Mouse (Mus musculus): ENCODE data around the gene Map4. TPM values are rescaled to one million over a fixed set of nuclear protein-coding genes. Genes with fewer than 3 reads are reported as not detected.

The Map4 gene
- total RNA-seq (2021): 100 to 1,000 TPM; 418 to 437 TPM
- long read RNA-seq, experiment 1, full-length matches to known transcripts: 4 of 259 reads
- long read RNA-seq, experiment 1, partial matches to known transcripts: 19 of 259 reads
- long read RNA-seq, experiment 1, other reads (novel, unspliced or antisense): 236 of 259 reads
- long read RNA-seq, experiment 2, partial matches to known transcripts: 28 of 260 reads
- long read RNA-seq, experiment 2, other reads (novel, unspliced or antisense): 230 of 260 reads

DNA sequence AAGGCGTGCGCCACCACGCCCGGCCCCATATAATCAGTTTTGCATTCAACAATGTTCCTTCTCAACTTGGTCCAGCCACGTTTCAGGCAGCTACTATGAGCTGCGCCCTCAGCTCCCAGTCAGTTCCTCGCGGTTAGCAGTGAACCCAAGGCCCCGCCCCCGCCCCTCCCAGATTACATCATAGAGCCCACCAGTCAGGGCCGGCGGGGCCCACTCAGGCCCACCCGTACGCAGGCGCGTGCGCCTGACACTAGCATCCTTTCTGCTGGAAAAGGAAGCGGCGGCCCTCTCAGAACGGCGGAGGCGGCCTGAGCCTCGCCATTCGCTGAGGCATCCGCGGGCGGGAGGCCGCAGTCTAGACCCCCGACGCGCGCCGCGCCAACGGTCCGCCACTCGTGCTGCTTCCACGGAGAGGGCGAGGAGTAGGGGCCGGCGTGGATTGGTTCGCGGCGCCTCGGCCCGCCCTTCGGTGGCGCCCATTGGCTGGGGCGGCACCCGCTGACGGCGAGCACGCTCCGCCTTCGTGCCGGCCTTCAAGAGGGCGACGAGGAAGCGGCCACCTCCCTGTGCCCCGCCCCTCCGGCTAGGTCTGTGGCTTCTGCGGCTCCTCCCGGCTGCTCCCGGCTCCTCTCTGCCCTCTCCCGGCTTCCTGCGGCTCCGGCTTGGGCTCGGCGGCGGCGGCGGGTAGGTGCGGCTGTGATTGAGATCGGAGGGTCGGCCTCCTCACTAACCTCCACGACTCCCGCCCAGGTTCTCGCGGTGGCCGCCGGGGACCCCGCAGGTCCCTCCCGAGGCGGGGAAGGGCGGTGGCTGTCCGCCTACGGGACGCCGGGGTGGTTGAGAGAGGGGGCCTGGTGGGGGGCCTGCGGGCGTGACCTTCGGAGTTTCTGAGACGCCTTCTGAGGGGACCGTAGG, at the start of gene Map4:
Gene Map4 (plus strand): TSS at position 204 of the 915 bp plus-strand sequence.
- DNase-seq: peak; percentile 95 to 97
- intact Hi-C loops (cut with DNase I): loop anchor here (2.0 kb wide), 1 partner anchor 37 kb away; no protein-coding TSS in a partner anchor

DNA sequence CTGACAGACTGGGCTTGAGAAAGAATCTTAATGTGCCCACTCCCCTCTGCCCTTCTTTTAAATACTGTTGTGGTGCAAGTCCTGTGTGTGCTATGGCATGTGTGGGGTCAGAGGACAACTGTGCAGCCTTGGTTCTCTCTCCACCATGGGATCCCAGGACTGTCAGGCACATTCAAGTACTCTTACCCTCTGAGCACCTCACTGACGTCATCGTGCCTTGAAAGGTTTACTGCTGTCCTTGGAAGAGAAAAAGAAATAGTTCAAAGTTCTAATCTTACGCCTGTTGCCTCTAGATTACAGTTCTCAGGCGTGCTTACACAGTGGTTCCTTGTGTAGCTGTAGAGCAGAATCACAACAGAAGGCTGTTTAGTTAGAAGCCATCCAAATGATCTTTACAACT, 45.0 kb upstream of the Map4 start:
- intact Hi-C loops (cut with DNase I): no loop called here
- DNase-seq: no peak

DNA sequence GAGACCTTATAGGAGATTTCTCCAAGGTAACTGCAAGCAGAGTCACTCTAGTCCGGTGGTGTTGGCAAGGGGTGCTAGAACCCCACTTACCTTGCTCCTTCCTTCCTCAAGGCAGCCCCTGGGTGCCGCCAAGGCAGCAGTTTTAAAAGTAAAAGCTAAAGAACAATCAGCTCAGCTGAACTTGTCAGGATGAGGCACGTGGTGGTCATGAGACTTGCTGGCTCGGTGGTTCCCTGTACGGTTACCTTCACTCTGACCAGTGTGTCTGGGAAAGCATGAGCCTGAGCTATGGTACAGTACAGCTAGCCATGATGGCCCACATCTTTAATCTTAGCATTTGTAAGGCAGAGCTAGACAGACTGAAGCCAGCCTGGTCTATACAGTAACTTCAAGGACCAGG, 43.9 kb upstream of the Map4 start:
- intact Hi-C loops (cut with DNase I): no loop called here

DNA sequence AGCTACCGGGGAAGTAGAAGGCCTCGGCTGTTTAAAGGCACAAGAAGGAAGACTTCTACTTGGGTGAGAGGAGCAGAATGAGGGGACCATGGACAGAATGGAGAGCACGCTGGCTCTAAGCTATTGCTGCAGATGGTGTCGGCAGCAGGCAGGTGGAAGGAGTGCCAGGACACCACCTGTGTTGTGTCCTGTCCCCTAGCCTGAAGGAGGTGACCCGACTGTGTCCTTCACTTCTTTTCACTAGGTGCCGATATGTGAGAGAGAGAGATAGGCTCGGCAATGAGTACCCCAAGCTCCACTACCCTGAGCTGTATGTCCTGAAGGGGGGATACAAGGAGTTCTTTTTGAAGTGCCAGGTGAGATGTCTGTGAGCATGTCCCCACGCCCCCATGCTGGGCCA, 39.8 kb upstream of the Map4 start:
- intact Hi-C loops (cut with DNase I): loop anchor here (10.0 kb wide), 2 partner anchors 93 to 403 kb away; no protein-coding TSS in a partner anchor
- no peak for DNase-seq

More for the DNA sequence above, 43.9 kb upstream of the Map4 start:
- no peak for DNase-seq

DNA sequence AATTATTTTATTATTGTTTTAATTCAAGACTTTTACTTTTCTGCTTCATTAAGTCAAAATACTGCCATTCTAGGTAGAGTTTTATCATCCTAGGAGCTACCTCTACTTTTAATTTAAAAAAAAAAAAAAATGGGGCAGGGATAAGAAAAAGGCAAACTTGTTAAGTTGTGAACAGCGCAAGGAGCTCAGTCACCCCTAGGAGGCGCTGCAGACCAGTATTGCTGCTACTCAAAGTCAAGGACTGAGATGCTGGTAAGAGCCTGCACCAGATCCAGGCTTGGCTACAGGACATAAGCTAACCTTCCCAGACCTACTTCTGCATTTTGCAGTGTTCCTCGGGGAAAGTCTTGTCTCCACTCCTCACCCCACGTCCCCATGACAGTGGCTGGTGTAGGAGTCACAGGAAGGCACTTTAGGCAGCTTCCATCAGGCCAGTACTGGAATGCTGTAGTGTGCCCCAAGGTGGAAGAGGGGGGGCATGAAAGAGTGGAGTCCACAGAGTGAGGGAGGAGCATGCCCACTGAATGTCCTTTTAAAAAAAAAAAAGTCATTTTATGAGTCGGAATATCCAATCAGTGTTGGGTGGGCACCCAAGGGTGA, 38.5 kb upstream of the Map4 start:
- intact Hi-C loops (cut with DNase I): loop anchor here (2.0 to 10.0 kb wide), 4 partner anchors 92 to 402 kb away; no protein-coding TSS in a partner anchor
- peak; percentile 77 to 84 for DNase-seq

DNA sequence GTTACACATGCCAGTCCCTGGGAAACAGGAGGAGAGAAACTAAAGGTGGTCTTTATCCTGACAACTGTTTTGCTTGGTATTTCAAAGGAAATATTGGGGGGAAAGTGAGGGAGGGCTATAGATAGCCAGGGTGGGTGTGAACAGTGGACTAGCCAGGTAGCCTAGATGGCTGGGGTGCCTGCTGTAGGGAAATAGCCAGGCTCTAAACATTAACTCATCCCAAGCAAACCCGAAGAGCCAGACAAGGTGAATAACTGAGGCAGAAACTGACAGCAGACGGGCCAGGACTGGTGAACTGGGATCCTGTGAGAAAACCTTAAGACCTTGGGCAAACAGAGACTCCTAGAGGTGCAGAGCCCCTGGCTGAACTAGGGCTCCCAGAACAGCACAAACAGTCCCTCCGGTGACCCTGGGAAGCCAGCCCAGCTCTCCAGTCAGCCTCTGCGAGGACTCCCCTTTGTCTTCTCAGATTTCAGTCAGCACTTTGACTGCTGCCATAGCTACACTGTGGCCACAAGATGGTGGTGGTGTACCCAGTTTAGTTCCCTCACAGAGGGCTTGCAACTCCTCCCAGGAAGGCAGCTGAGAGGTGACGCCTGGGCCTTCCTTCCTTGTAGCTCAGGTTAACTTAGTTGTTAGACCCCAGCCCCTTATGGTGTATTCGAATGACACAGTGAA, 36.7 kb upstream of the Map4 start:
- DNase-seq: peak; percentile 45 to 70
- intact Hi-C loops (cut with DNase I): loop anchor here (2.0 to 10.0 kb wide), 3 partner anchors 38 to 400 kb away; no protein-coding TSS in a partner anchor

DNA sequence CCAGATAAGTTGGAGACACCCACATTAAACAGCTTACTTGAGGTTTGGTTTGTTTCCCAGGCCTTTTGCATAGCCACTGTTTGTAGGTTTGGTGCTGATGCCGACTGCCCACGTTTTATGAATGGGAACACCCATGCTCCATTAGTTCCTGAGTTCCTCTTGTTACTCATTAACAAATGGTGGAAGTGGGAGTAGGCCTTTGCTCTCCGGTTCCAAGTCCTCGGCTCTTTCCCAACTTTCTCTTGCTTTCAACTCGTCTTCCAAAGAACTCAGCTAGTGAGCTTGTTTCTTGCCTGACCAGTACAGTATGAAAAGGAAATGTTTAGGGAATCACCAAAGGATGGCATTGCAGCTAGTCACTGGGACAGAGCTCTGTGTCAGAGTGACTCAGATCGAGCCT, 35.7 kb upstream of the Map4 start:
- intact Hi-C loops (cut with DNase I): loop anchor here (2.0 to 10.0 kb wide), 3 partner anchors 37 to 399 kb away; no protein-coding TSS in a partner anchor
- DNase-seq: no peak

DNA sequence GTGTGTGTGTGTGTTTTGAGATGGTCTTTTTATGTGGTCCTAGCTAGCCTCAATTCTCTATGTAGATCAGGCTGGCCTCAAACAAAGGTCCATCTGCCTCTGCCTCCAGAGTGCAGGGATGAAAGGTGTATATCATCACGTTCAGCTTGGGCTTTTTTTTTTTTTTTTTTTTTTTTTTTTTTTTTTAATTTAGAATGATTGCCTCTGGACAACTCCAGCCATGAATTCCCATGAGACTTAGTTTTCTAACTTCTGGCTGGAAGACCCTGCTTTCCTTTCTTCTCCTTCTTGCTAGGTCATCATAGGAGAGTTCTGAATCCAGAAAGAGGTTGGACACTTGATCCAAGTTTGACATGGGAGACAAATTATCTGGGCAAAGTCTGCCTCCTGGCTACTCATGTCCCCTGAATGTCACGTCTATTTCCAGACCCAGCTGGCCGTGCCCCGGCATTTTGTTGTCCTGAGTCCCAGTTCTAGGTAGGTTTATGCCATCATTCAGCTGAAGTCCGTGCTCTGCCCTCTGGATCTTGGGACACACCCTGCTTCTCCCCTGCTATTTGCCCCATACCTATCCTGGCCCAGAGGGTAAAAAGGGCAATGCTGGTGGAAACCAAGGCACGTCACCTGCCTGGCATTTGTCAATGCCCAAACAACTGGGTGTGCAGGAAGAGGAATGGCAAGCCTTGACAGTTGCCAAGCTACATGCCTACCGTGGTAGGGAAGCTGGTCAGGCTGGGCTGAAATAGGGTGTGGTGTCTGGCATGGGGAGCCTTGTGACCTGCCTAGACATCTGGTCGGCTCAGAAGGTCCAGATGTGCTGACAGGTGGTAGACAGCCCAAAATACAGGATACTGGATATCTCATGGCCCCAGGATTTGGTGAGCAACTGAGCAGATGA, 34.8 kb upstream of the Map4 start:
- DNase-seq: peak; percentile 50 to 51
- intact Hi-C loops (cut with DNase I): loop anchor here (10.0 kb wide), 2 partner anchors 88 to 398 kb away; no protein-coding TSS in a partner anchor

DNA sequence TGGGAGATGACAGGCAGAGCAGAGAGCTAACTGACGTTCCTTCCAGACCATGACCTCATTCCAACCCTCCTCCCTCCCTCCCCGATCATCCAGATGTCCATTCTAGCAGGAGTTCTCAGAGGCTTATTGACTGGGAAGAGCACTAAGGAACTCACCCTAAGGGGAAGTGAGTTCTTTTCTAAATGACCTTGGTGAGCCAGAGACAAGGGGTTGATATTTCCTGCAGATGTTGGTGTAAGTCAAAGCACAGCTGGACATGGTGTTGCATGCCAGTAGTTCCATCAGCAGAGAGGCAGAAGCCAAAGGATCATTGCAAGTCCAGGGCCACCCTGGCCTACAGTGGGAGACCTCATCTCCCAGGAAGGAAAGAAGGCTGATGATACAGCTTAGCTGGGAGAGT, 33.2 kb upstream of the Map4 start:
- DNase-seq: peak in 1 of 2 experiments; percentile 51
- intact Hi-C loops (cut with DNase I): loop anchor here (10.0 kb wide), 2 partner anchors 87 to 397 kb away; no protein-coding TSS in a partner anchor

DNA sequence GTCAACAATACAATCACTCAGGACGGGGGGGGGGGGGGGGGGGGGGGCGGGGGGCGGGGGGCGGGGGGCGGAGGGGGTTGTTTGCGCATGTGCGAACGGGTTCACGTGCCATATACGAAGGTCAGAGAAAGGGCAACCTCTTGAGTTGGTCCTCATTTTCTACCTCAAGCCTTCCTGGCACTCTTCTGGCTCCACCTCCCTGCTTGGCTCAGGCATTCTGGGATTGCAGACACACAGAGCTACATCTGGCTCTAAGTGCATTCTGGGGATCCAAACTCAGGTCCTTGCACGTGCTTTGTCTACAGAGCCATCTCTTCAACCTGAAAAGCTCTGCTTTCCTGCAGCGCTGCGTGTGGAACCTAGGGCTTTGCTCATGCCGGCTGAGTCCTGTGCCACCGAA, 31.9 kb upstream of the Map4 start:
- intact Hi-C loops (cut with DNase I): loop anchor here (10.0 kb wide), 2 partner anchors 85 to 395 kb away; no protein-coding TSS in a partner anchor
- DNase-seq: no peak

DNA sequence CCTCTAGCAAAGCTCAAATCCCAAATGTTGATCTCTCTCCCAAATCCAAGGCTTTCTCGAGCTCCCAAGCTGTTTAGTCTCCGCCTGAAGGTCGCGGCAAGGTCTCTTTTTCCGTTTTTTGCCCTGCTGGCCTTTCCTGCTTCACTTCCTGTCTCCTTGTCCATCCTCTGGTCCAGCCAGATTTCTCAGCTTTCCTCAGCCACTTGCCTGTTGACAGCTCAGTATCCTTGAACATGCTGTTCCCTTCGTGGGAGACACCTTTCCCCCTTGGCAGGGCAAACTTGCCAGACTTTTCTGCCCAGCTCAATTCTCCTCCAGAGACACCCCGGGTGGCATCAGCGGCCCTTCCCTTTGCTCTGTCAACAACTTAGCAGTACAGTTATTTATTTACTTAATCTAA, 31.5 kb upstream of the Map4 start:
- no peak for DNase-seq
- intact Hi-C loops (cut with DNase I): loop anchor here (10.0 kb wide), 2 partner anchors 85 to 395 kb away; no protein-coding TSS in a partner anchor

DNA sequence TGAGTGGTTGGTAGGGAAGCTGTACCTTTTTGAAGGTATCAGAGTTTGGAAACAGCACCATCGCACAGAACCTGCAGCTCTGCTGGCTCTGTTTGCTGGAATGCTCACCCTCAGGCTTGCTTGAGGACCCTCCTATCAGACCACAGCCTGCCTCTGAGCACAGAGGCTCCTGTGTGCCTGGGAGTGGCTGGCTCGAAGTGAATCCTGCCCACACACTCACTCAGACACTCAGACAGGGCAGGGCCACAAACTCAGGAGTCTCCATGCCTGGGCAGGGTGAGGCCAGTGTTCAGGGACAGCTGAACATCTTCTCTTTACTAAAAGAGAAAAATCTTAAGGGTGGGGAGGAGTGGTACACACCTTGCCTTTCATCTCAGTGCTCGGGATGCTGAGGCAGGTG, 30.7 kb upstream of the Map4 start:
- no peak for DNase-seq
- intact Hi-C loops (cut with DNase I): no loop called here

DNA sequence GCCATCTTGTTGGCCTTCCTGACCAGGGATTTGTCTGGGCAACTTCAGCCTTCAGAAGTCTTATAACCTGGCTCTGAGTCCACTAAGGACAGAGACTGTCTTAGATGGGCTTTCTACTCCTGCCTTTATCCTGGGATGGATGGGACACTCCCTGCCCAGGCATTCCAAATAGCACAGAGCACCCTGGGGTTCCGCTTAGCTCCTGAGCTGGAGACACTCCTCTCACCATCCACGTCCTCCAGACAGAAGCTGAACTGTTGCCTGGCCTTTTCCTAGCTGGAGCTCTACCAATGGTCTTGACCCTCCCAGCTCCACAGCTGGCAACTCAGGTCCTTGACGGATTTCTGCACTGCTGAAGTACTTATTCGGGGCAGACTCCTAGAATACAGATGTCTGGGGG, 29.0 kb upstream of the Map4 start:
- DNase-seq: no peak
- intact Hi-C loops (cut with DNase I): no loop called here

DNA sequence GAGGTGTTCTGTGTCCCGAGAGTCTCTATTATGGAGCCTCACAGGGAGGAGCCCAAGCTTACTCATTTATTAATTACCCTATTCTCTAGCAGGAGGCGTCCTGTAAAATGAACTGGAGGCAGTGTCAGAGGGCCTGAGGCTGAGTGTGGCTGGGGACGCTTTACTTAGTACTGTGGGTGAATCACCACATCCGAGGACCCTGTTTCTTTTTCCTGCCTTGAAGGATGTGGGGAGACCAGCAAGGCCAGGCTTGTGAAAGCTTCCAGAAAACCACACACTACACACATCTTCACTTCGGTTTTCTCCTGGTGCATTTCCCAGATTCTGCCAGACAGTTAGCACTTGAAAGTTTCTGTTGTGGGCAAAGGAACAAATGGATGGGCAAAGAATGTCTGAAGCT, 28.5 kb upstream of the Map4 start:
- intact Hi-C loops (cut with DNase I): no loop called here
- no peak for DNase-seq

DNA sequence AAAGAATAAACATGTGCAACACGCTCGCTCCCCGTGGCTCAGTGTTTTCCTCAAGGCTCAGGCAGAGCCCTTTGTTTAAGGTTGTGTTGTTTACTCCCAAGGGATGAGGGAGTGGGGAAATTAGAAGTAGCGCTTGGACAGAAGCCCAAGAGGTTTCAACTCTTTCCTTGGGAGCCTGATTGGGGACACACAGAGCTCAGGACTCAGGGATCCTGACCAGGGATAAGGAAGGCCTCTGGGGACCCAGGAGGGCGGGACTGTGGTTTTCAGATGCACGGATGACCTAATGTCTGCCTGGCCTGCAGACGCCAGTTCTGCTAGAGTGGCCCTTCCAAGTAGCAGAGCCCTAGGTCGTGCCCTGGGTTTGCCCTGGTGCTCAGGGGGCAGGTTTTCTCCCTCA, 24.0 kb upstream of the Map4 start:
- intact Hi-C loops (cut with DNase I): no loop called here
- peak; percentile 70 to 78 for DNase-seq

DNA sequence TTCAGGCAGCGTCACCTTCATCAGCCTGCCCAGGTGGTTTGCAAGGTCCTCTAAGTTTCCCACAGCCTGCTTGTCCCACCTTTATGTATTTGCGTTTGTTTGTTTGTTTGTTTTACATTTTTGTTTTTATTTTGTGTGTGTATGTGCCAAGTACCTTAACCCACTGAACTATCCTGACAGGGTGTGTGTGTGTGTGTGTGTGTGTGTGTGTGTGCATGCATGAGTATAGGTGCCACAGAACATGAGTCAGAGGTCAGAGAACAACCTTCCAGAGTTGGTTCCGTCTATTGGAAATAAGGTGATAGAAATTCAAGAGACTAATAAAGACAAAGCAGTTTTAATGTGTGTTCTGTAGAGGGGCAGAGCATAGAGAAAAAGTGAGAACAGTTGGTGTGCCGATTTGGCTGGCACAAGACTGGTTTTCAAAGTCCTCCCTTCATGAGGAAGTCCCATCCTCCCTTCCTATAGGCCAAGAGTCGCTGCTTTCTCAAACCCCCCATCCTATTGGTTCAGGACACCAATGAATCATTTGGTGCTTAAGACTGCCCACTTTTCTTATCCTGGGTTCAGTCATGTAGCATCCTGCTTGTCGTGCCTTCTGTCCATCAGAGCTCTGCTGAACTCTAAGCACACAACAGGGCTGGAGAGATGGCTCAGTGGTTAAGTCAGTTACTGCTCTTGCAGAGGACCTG, 23.3 kb upstream of the Map4 start:
- DNase-seq: no peak
- intact Hi-C loops (cut with DNase I): no loop called here

DNA sequence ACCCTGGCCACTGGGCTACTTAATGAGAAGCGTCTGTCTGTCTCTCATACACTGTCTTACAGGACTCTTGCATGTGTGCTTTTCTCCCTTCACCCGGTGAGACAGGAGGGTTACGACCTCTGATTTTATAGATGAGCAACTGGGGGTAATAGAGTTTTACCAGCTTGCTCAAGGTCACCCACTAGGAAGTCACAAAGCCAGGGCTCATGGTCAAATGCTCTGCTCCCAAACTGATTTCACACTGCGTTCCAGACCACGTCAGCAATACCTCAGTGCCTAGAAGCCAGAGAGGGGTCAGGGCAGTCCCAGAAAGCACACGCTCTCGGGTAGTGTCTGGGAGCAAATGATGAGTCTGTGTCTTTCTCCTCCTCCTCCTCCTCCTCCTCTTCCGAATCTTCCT, 22.2 kb upstream of the Map4 start:
- intact Hi-C loops (cut with DNase I): no loop called here
- DNase-seq: no peak

DNA sequence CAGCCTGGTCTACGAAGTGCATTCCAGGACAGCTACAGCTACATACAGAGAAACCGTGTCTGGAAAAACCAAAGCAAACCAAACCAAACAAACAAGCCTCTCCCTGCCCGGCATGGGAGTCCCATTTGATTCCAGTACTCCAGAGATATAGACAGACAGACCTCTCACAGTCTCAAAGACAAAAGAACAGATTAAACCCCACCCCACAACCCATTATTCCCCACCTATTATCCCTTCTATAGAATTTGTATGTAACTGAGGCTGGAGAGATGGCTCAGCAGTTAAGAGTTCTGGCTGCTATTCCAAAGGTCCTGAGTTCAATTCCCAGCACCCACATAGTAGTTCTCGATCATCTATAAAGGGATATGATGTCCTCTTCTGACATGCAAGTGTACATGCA, 21.3 kb upstream of the Map4 start:
- DNase-seq: no peak
- intact Hi-C loops (cut with DNase I): no loop called here

DNA sequence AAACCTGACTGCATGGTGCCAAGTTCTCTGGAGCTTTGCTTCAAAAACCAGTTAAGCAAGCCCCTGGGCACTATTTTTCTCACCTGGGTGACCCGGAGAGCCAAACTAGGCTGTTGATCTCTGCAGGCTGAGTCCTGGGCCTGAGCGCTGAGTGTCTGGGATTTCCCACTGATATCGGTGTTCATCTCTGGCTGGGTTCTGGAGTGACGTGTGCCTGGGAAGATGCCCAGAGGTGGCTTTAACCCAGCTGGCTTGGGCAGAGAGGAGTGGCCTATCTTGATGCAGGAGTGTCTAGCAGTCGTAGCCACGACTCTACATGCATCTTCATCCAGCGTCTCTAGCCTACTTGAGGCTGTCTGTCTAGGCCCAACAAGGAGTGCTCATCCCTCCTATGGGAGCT, 19.5 kb upstream of the Map4 start:
- DNase-seq: peak; percentile 79 to 86
- intact Hi-C loops (cut with DNase I): no loop called here
